Mouse (Mus musculus): Measurements from ENCODE around the gene Tdrd7.

DNA sequence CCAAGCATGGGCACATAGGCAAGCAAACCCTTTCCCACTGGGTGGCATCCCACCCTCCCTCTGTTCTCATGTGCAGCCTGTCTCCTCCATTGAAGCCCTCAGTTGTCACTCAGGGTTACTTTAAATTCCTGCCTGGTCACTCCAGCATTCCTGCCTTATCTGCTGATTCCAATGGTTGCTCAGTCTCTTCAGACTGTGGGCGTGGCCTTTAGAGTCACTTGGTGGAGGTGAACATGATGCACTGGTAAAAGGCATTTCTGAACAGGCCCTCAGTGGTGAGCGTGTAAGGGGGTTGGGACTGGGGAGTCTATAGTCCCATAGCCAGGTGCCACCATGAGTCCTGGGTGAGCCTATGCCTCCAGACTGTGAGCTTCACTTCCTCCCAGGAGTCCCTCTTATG, 68.1 kb downstream of the Tdrd7 start:
- TF ChIP-seq CTCF (IDR thresholded peaks at IDR 0.05; ENCODE audit: low read depth, low read length) = no peak
- no peak for TF ChIP-seq POLR2A (IDR thresholded peaks at IDR 0.05; ENCODE audit: extremely low read depth, insufficient read depth, low read length)
